Mouse (Mus musculus): ENCODE data around the gene Entpd7. TPM values are rescaled to one million over a fixed set of nuclear protein-coding genes. Genes with fewer than 3 reads are reported as not detected.

The Entpd7 gene
- polyA plus RNA-seq, 1 experiment: 4.3 TPM

DNA sequence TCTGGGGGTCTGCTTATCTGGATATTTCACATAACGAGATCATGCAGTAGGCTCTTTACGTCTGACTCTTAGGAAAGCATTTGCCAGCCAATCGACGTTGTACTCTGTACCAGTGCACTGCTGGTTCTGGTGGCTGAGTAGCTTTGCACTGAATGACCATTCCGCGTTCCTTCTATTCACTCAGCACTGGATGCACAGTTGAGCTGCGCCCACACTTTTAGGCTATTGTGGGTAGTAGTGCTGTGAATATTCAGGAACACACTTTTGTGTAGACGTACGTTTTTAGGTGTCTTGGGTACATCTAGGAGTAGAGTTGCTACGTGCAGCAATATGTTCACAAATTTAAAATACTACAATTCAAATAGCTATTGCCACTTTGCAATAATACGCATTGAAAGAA lies 30.6 kb downstream of the Entpd7 start:
- peaks cover 32% of the 10 kb centered on the region for H3K36me3 ChIP-seq (ENCODE audit: control insufficient read depth, insufficient read depth)
- no peaks in the 10 kb centered on the region for H3K79me3 ChIP-seq (ENCODE audit: low read depth)
- H3K4me3 ChIP-seq (ENCODE audit: insufficient read depth, poor library complexity, severe bottlenecking): no peak overlapping the region
- H3K79me2 ChIP-seq (ENCODE audit: control insufficient read depth, insufficient read depth): no peaks in the 10 kb centered on the region
- TF ChIP-seq MYOD1 (IDR thresholded peaks at IDR 0.05; ENCODE audit: control insufficient read depth, insufficient read length, low read depth): no peak
- no peak for TF ChIP-seq MYOG (IDR thresholded peaks at IDR 0.05; ENCODE audit: control insufficient read depth, extremely low read depth, insufficient read length)
- H3K27me3 ChIP-seq (ENCODE audit: control insufficient read depth, insufficient read depth, insufficient read length): no peaks in the 10 kb centered on the region
- no peak overlapping the region for H3ac ChIP-seq (ENCODE audit: control insufficient read depth, insufficient read length, low read depth)

GRCm38 (mm10) chr19:43722891-43723290 lies 33.4 kb downstream of the Entpd7 start:
- H3K79me2 ChIP-seq (ENCODE audit: control insufficient read depth, insufficient read depth): no peaks in the 10 kb centered on the region

DNA sequence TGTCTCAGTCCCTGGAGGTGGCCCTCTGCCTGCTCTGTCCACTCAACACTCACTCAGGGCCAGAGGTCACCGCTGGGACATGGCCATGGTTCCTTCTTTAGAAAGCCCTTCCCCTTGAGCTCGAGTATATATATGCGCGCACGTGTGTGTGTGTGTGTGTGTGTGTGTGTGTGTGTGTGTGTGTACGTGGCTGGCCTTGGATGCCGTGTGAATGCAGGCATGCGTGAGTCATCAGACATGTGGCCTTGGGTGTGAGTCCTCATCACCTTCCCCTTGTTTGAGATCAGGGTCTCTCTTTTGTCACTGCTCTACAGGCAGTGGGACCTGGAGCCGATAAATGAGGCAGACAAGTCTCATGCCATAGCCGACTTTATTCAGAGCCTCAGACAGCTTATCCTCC lies 34.0 kb downstream of the Entpd7 start:
- peaks cover 46% of the 10 kb centered on the region for H3K36me3 ChIP-seq (ENCODE audit: control insufficient read depth, insufficient read depth)
- H3K4me3 ChIP-seq (ENCODE audit: insufficient read depth, poor library complexity, severe bottlenecking): no peak overlapping the region
- no peaks in the 10 kb centered on the region for H3K27me3 ChIP-seq (ENCODE audit: control insufficient read depth, insufficient read depth, insufficient read length)
- no peak for TF ChIP-seq MYOD1 (IDR thresholded peaks at IDR 0.05; ENCODE audit: control insufficient read depth, insufficient read length, low read depth)
- TF ChIP-seq USF1 (IDR thresholded peaks at IDR 0.05; ENCODE audit: low read depth): no peak
- no peak for TF ChIP-seq FOSL1 (IDR thresholded peaks at IDR 0.05; ENCODE audit: insufficient read depth, low read length, poor library complexity, severe bottlenecking)
- TF ChIP-seq CTCF (IDR thresholded peaks at IDR 0.05; ENCODE audit: control insufficient read depth, insufficient read depth, insufficient read length): no peak
- TF ChIP-seq MAX (IDR thresholded peaks at IDR 0.05): no peak
- no peak for TF ChIP-seq MYOG (IDR thresholded peaks at IDR 0.05; ENCODE audit: control insufficient read depth, extremely low read depth, insufficient read length)
- no peak for TF ChIP-seq CEBPB (IDR thresholded peaks at IDR 0.05; ENCODE audit: low read depth)
- no peaks in the 10 kb centered on the region for H3K79me3 ChIP-seq (ENCODE audit: low read depth)
- no peaks in the 10 kb centered on the region for H3K79me2 ChIP-seq (ENCODE audit: control insufficient read depth, insufficient read depth)
- H3ac ChIP-seq (ENCODE audit: control insufficient read depth, insufficient read length, low read depth): no peak overlapping the region

More at GRCm38 (mm10) chr19:43722891-43723290, 33.4 kb downstream of the Entpd7 start:
- Histone ChIP-seq H3K79me3 (ENCODE audit: low read depth) (no peaks in the 10 kb centered on the region), H3ac (ENCODE audit: control insufficient read depth, insufficient read length, low read depth) (no peak overlapping the region), H3K36me3 (ENCODE audit: control insufficient read depth, insufficient read depth) (peaks cover 44% of the 10 kb centered on the region), H3K27me3 (ENCODE audit: control insufficient read depth, insufficient read depth, insufficient read length) (no peaks in the 10 kb centered on the region), H3K4me3 (ENCODE audit: insufficient read depth, poor library complexity, severe bottlenecking) (no peak overlapping the region)
- TF ChIP-seq USF1 (IDR thresholded peaks at IDR 0.05; ENCODE audit: low read depth) (no peak), MYOG (IDR thresholded peaks at IDR 0.05; ENCODE audit: control insufficient read depth, extremely low read depth, insufficient read length) (no peak), MAX (IDR thresholded peaks at IDR 0.05) (no peak), CTCF (IDR thresholded peaks at IDR 0.05; ENCODE audit: control insufficient read depth, insufficient read depth, insufficient read length) (no peak), MYOD1 (IDR thresholded peaks at IDR 0.05; ENCODE audit: control insufficient read depth, insufficient read length, low read depth) (no peak), CEBPB (IDR thresholded peaks at IDR 0.05; ENCODE audit: low read depth) (no peak), FOSL1 (IDR thresholded peaks at IDR 0.05; ENCODE audit: insufficient read depth, low read length, poor library complexity, severe bottlenecking) (no peak)

- Histone ChIP-seq H3K4me3 (ENCODE audit: insufficient read depth, poor library complexity, severe bottlenecking) (no peak overlapping the region), H3K27me3 (ENCODE audit: control insufficient read depth, insufficient read depth, insufficient read length) (no peaks in the 10 kb centered on the region), H3K36me3 (ENCODE audit: control insufficient read depth, insufficient read depth) (peaks cover 40% of the 10 kb centered on the region), H3ac (ENCODE audit: control insufficient read depth, insufficient read length, low read depth) (no peak overlapping the region), H3K79me2 (ENCODE audit: control insufficient read depth, insufficient read depth) (no peaks in the 10 kb centered on the region), H3K79me3 (ENCODE audit: low read depth) (no peaks in the 10 kb centered on the region)
- TF ChIP-seq FOSL1 (IDR thresholded peaks at IDR 0.05; ENCODE audit: insufficient read depth, low read length, poor library complexity, severe bottlenecking) (no peak), MYOG (IDR thresholded peaks at IDR 0.05; ENCODE audit: control insufficient read depth, extremely low read depth, insufficient read length) (no peak), USF1 (IDR thresholded peaks at IDR 0.05; ENCODE audit: low read depth) (no peak), MAX (IDR thresholded peaks at IDR 0.05) (no peak), CEBPB (IDR thresholded peaks at IDR 0.05; ENCODE audit: low read depth) (no peak), CTCF (IDR thresholded peaks at IDR 0.05; ENCODE audit: control insufficient read depth, insufficient read depth, insufficient read length) (no peak), MYOD1 (IDR thresholded peaks at IDR 0.05; ENCODE audit: control insufficient read depth, insufficient read length, low read depth) (no peak)
Observed at GRCm38 (mm10) chr19:43724194-43724593, 34.7 kb downstream of the Entpd7 start.

DNA sequence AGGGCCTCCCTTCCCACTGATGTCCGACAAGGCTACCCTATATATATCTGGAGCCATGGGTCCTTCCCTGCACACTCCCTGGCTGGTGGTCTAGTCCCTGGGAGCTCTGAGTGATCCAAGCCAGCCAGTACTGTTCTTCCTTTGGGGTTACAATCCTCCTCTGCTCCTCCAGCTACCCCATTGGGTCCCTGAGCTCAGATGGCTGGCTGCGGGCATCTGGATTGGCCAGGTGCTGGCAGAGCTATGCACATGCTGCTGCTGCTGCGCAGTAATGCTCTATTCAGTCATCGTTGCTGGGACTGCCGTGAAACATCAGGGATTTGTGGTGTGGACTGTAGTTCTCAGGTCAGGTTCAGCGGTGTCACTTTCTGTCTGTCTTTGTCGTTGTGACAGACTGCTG lies 35.3 kb downstream of the Entpd7 start:
- Histone ChIP-seq H3K79me2 (ENCODE audit: control insufficient read depth, insufficient read depth) (no peaks in the 10 kb centered on the region), H3K36me3 (ENCODE audit: control insufficient read depth, insufficient read depth) (peaks cover 40% of the 10 kb centered on the region), H3K27me3 (ENCODE audit: control insufficient read depth, insufficient read depth, insufficient read length) (no peaks in the 10 kb centered on the region), H3K4me3 (ENCODE audit: insufficient read depth, poor library complexity, severe bottlenecking) (no peak overlapping the region), H3ac (ENCODE audit: control insufficient read depth, insufficient read length, low read depth) (no peak overlapping the region), H3K79me3 (ENCODE audit: low read depth) (no peaks in the 10 kb centered on the region)
- no peak for TF ChIP-seq USF1 (IDR thresholded peaks at IDR 0.05; ENCODE audit: low read depth)
- TF ChIP-seq CEBPB (IDR thresholded peaks at IDR 0.05; ENCODE audit: low read depth): no peak
- TF ChIP-seq MYOD1 (IDR thresholded peaks at IDR 0.05; ENCODE audit: control insufficient read depth, insufficient read length, low read depth): no peak
- no peak for TF ChIP-seq CTCF (IDR thresholded peaks at IDR 0.05; ENCODE audit: control insufficient read depth, insufficient read depth, insufficient read length)
- TF ChIP-seq MAX (IDR thresholded peaks at IDR 0.05): no peak
- no peak for TF ChIP-seq FOSL1 (IDR thresholded peaks at IDR 0.05; ENCODE audit: insufficient read depth, low read length, poor library complexity, severe bottlenecking)
- TF ChIP-seq MYOG (IDR thresholded peaks at IDR 0.05; ENCODE audit: control insufficient read depth, extremely low read depth, insufficient read length): no peak

- H3K4me3 ChIP-seq (ENCODE audit: insufficient read depth, poor library complexity, severe bottlenecking): no peak overlapping the region
- H3K36me3 ChIP-seq (ENCODE audit: control insufficient read depth, insufficient read depth): peaks cover 39% of the 10 kb centered on the region
- no peaks in the 10 kb centered on the region for H3K27me3 ChIP-seq (ENCODE audit: control insufficient read depth, insufficient read depth, insufficient read length)
- no peaks in the 10 kb centered on the region for H3K79me3 ChIP-seq (ENCODE audit: low read depth)
- H3K79me2 ChIP-seq (ENCODE audit: control insufficient read depth, insufficient read depth): no peaks in the 10 kb centered on the region
- TF ChIP-seq MYOG (IDR thresholded peaks at IDR 0.05; ENCODE audit: control insufficient read depth, extremely low read depth, insufficient read length): no peak
- no peak for TF ChIP-seq FOSL1 (IDR thresholded peaks at IDR 0.05; ENCODE audit: insufficient read depth, low read length, poor library complexity, severe bottlenecking)
- no peak for TF ChIP-seq MAX (IDR thresholded peaks at IDR 0.05)
- TF ChIP-seq USF1 (IDR thresholded peaks at IDR 0.05; ENCODE audit: low read depth): no peak
- no peak for TF ChIP-seq MYOD1 (IDR thresholded peaks at IDR 0.05; ENCODE audit: control insufficient read depth, insufficient read length, low read depth)
- no peak for TF ChIP-seq CTCF (IDR thresholded peaks at IDR 0.05; ENCODE audit: control insufficient read depth, insufficient read depth, insufficient read length)
- no peak for TF ChIP-seq CEBPB (IDR thresholded peaks at IDR 0.05; ENCODE audit: low read depth)
- H3ac ChIP-seq (ENCODE audit: control insufficient read depth, insufficient read length, low read depth): no peak overlapping the region
Observed at GRCm38 (mm10) chr19:43726510-43727146, 37.2 kb downstream of the Entpd7 start.

Data from C2C12 (cell line).